Mouse (Mus musculus) mouse trophoblast stem cell (cell line): ENCODE data around the gene Gbp7.
"Not testable (repeated sequence)": the region's sequence is repeated elsewhere in the genome, so short reads cannot be mapped to it uniquely, and the experiment has no call there.

ENCODE experiments used
- in situ Hi-C, 2 experiments: fragments of 300-500 bp; cut with MseI, MboI; formaldehyde crosslinking; loops; 2 replicates in 1 of 2; 3 replicates in 1 of 2; pipeline ENCODE4 v1.15.1; 2025

Gbp7 gene

DNA sequence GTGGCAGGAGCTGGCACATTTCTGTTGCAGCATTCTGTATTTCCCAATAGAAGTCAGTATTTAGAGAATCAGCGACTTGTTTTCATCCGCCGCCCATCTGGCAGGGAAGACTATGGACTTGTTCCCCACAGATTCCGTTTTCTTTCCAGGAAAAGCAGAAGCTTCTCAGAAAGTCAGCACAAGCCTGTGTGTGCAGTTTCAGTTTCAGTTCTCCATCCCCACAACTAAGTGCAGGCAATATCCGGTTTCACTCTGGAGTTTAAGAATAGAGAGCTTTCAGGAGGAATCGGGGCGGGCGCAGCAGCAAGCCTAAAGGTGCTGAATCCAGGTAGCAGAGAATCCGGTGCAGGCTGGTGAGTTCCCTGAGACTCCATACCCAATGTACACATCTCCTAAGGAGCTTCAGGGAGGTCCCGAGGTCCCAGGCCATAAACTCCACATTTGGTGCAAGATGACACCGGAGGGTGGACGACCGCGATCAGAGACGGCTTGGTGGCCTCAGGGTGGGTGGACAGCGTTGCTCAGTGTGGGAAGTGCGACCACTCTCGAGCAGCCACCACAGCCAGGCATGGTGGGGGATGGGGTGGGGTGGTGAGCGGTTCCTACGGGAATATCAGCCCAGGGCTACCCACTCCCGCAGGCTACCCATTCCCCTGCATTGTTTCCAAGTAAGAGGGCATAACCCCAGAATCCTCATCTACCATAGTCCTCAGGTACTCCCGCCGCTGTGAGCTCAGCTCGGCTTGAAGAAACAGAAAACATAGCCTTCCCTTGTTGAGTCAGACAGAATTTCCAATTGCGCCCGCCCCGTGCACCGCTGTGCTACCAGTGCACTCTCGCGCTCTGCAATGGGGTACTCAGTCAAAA is at the start of gene Gbp7:
Gbp7 (plus strand) TSS at position 256 of the 867 bp plus-strand sequence.
- in situ Hi-C loops, result no loop called here

DNA sequence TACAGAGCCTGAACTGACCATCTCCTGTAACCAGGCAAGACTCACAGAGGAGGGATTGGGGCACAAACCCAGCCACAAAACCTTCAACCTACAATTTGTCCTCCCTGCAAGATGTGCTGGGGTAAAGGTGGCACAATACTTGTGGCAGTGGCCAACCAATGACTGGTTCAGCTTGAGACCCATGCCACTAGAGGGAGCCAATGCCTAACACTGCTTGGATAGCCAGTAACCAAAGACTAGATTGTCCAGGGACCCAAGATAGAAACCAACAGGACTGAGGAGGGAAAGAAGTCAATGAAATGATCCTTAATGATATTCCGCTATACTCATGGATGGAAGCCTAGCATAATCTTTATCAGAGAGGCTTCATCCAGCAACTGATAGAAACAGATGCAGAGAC is 39.7 kb upstream of the Gbp7 start:
- in situ Hi-C loops, result loop anchor here (5.0 to 10.0 kb wide), 3 partner anchors 67 to 132 kb away; partner anchors contain the start of genes Gbp2 (in 2 of the 2) and Gbp3 (in 1 of the 2)

DNA sequence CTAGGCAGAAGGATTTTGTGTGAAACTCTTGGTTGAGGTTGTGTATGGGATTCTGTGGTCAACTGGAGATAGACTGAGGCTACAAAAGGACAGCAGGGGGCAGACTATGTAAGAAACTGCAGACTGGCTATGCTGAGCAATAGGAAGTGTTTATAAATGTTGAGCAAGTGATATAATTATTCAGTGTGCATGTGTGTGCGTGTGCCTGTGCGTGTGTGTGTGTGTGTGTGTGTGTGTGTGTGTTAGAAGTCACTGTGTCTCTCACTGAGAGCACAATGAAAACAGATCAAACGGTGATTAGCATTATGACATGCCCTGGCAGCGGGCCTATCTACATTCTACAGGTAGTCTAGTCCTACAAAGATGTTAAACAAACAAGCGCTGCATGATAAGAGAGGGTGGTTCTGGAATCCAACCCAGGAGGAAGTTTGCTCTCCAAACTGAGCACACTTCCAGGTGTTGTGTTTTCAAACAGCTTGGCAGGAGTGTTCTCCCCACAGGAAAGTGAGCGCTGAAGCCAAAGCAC is 36.5 kb upstream of the Gbp7 start, which contains the start of gene Gbp5:
Gbp5 (plus strand) TSS at position 443 of the 526 bp plus-strand sequence.
- in situ Hi-C loops, result loop anchor here (5.0 to 10.0 kb wide), 3 partner anchors 64 to 129 kb away; partner anchors contain the start of genes Gbp2 (in 2 of the 2) and Gbp3 (in 1 of the 2)

DNA sequence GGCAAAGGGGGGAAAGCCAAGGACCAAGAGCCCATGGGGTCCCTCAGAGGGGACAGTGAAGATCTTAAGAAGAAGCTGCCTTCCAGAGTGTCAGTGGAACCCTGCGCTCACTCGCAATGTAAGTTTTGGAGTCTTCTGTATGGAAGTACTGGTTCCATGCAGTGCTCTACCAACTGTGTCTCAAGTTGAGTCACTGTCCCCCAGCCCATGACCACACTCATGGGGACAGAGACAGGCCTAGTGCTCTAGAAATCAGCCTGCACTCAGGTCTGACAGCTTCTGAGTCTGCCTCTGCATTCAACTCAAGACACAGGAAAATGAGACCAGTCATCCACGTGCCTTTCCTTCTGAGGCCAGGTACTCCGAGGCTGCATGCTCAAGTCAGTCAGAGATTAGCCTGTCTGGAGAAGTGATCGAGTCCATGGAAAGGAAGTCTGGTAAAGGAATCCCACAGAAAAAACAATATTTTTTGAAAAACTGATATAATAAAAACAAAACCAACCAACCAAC is 34.9 kb upstream of the Gbp7 start:
- in situ Hi-C loops, result loop anchor here in 1 of 2 experiments (10.0 kb wide), 1 partner anchor 70 kb away; the partner anchor contains the start of gene Gbp3

DNA sequence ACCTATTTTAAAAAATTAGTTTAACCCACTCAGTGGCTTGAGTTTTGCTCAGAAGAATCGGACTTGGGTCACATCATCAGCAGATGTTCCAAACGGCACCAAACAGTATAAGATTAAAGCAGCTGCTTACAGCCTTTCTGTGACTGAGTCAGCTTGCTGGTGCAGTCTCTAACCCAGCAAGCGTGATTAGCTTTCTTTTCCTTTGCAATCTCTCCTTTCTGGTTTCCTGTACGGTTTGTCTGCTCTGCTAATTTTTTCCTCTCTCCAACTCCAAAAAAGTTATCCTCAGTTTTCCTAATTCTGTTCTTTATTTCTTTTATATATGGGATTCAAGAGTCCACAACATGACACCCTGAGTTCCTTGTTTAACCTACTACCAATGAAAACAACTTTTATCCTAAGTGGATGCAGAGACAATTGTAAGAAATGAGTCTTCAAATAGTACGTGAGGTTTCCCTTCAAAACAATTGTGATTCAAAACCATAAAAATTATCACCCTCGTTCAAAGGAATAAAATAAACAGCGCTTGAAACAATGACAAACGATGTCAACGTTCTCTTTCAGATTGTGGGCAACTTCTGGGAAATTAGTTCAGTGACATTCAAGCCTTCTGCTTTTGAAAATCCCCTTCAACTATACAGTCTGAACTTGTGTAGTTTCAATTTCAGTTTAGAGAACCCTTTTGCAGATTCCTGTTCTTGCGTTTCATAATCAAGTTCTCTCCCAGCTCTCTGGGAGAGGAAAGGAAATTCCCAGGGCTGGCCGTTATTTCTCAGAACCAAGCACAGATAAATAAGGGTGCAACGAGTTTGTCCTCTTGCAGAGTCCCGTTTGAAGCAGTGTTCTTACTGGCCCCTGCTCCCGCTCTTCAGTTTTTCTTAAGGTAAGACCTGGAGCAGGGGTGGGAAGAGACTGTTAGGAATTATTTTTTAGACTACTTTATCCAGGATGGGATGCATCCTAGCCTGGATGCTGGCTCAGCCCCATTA is 33.7 kb upstream of the Gbp7 start:
- in situ Hi-C loops, result loop anchor here in 1 of 2 experiments (10.0 kb wide), 1 partner anchor 68 kb away; the partner anchor contains the start of gene Gbp3

DNA sequence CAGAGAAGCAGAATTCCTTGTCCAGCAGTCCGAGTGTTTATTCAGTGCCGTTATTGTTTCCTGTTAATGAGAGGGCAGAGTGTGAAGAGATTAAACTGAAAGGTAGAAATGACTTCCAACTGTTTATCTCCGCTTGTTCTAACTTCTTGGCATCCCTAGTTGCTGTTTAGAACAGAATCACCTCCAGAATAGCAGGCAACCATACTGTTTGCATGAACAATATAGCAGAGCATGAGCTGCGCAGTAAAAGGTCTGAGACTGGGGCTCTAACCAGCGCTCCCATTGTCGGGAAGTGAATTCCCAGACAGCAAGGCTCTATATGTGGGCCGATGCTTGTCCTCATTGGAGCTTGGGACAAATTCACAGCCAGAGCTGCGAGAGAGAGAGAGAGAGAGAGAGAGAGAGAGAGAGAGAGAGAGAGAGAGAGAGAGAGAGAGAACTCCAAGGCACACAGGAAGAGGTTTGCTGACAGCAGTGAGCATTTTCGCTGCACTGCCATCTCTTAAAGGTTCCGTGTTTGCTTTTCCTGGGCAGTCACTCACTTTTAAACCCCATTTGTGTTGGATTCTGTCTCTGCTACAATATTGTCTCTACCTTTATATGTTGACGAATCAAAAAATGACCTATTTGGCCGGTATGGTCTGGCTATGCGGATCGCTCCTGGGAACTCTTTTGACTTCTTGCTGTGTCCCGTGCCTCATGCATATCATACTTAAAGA is 32.9 kb upstream of the Gbp7 start:
- in situ Hi-C loops, result loop anchor here in 1 of 2 experiments (10.0 kb wide), 1 partner anchor 68 kb away; the partner anchor contains the start of gene Gbp3

DNA sequence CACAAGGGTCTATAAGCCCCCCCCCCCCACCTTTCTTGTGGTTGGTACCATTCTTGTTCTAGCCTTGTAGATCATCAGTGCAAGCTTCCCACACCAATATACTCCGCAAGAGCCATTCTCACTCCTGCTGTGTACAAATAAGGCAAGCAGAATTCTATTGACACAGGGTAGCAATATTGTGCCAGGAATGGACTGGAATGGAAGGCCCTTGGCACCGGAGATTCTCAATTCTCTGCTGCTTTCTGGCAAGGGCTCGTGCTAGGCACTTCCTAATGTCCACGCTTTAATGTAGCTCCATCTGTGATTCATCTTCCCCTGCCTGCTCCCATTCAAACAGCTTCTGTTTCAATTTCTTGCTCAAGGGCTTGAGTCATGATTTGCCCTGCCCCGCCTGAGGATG is 31.2 kb upstream of the Gbp7 start:
- in situ Hi-C loops, result loop anchor here in 1 of 2 experiments (10.0 kb wide), 1 partner anchor 66 kb away; the partner anchor contains the start of gene Gbp3

DNA sequence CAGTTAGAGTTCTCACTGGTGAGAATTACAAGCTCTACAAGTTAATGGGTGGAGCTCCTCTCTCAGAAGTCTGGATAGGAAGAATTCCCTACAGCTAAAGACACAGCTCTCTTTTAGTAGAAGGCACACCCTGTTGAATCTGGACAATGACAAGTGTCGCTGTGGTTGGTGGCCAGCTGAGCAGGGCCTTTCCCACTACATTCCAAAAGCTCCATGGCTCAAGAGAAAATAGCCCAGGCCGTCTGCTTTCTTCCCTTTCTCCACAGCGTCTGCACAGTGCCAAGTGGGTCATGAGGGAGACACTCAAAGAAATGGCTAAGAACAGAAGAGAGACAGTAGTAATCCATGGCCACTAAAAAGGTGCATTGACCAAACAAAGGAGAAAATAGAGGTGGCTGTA is 2.0 kb upstream of the Gbp7 start:
- in situ Hi-C loops, result no loop called here

DNA sequence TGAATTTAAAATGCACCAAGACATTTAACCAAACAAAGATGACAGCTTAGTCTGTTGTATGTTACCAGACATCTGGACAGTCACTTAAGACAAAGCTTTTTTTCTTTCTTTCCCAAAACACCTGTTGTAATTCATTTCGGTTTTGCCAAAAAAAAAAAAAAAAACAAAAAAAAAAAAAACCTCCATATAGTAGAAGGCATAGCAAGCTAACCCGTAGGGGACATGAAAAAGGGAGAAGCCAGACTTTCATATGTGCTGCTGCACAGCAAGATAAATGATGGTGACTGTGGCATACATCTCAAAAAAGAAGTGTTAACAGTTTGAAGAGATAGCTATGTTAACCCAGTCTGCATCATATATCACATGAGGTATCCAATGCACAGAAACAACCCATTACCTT is 545 bp upstream of the Gbp7 start:
- in situ Hi-C loops, result no loop called here

DNA sequence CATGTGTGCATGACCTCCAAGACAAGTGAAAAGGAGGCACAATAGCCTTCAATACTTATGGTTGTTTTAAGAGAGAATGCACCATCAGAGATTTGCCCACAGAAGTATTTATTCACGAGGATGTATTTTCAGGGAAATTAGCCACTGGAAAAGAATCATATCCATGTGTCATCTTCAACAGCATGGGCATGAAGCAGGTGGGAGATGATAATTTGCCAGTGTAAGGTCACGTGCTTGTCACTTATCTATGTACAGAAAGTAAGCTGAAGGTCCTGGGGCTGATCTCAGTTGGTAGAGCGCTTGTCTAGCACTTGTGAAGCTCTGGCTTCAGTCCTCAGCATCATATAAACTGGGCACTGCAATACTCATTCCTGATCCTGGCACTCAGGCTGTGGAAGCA is 1.5 kb downstream of the Gbp7 start:
- in situ Hi-C loops, result no loop called here

DNA sequence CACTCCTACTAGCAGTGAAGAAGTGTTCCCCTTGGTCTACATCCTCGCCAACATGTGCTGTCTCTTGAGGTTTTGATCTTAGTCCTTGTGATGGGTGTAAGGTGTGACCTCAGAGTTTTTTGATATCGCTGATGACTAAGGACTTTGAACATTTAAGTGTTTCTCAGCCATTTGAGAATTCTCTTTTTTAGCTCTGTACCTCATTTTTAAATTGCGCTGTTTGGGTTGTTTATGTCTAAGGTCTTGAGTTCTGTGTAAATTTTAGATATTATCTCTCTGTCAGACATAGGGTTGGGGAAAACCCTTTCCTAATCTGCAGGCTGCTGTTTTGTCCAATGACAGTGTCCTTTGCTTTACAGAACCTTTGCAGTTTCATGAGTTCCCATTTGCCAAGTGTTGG is 3.0 kb downstream of the Gbp7 start:
- in situ Hi-C loops, result no loop called here

DNA sequence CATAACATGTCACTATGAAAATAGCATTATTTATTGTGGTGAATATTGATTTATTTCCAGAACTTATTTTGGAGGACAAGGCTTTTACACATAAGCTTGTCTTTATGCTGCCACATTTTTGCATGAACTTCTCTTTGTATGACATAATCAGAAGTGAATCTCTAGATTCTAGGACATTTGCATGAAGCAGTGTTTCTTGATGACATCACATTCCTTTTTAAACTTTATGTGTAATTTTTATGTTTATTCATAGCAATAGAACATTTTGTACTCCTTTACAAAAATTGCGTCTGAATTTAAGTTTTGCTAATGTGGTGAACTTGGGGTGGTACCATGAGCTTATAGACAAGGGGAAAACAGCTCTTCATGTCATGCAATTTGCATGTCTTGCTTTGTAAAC is 5.5 kb downstream of the Gbp7 start:
- in situ Hi-C loops, result no loop called here

DNA sequence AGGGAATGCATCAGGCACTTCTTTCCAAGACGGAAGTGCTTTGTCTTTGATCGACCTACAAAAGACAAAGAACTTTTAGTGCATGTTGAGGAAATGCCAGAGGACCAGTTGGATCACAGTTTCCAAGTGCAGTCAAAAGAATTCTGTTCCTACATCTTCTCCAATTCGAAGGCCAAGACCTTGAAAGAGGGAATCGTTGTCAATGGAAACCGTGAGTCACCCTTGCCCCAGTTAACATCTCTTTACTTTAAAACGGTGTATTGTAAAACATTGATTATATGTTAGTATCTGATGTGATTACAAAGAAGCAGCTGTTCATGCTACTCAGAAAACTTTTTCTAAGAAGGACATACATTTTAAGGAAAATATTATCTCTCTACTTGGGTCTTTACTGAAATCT is 11.2 kb downstream of the Gbp7 start:
- in situ Hi-C loops, result no loop called here

DNA sequence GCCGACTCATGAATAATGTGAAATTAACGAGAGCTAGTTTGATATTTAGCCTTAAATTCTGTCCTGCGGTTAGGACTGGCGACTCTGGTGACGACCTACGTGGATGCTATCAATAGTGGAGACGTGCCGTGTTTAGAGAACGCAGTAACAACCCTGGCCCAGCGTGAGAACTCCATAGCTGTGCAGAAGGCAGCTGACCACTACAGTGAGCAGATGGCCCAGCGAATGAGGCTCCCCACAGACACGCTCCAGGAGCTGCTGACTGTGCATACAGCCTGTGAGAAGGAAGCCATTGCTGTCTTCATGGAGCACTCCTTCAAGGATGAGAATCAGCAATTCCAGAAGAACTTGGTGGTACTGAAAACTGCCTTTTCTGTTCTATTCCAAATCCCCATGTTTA is 12.6 kb downstream of the Gbp7 start:
- in situ Hi-C loops, result not testable (repeated sequence)

DNA sequence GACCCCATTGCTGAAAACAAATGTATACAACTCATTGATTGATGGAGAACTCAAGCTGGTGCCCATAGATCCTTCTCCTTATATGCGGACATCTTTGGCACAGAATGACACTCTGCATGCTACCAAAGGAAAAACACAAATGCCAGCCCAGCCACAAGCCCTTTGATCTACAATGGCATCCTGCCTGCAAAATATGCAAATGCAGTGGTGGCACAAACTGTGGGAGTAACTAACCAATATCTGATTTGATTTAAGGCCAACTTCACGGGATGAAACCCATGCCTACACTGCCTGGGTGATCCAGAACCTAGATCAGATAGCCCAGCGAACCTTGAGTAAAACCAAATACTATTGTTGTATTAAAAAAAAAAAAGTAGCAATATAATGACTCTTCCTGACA is 16.5 kb downstream of the Gbp7 start:
- in situ Hi-C loops, result no loop called here

DNA sequence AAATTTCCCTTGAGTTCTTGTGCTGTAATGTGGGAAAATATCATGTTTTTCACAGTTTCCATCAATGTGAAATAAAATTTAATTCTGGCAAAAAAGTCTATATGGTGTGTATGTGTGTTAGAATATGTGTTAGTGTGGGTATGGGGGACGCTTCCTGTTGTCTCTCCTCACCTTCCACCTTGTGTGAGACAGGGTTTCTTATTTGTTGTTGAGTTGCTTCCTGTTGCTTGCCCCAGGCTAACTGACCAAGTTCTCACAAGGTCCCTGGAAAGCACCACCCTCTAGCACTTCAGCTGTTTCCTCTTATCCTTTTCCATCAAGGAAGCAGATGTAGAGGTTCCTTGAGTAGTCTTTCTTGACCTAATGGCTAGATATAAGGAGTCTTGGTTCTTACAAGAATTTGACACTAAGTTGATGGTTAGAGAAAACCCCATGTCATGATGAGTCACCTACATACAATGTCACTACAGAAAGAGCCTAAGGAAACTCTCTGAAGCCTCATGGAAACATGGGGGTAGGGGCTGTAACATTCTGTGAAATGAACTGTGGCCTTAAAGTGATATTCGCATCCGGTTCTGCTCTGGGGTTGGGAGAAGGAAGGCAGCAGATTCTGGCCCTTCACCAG is 20.0 kb downstream of the Gbp7 start:
- in situ Hi-C loops, result no loop called here

DNA sequence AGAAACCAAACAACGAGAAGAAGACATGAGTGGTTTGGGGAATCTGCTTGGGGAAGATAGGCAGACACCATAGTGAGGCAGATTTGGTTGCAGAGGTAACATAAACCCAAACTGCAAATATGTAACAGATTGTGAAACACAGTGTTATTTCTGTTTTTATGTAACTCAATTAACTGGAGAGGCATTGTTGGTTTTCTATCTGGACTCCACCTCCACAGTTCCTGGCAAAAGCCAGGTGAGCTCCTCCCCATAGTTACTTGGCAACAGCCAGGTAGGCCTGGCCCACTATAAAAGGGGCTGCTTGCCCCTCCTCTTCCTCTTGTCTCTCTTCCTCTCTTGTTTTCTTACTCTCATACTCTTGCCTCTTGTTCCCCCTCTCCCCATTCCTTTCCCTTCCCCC is 24.5 kb downstream of the Gbp7 start:
- in situ Hi-C loops, result no loop called here

DNA sequence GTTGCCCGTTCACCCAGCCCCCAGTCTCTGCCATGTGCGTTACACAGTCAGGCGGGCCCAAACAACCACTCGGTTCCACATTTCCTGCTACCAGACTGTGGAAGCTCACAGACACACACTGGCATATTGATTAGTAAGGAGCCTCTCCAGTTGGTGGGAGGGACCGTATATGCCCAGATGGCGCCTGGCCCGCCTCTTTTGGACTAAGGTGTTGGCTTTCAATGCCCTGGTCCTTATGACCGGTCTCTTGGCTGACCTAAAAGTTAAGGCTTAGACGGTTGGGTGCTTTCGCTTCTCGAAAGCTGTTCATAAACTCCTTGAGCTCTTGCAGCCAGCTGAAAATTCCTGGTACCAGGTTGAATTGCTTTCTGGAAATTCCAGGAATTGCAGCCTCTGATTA is 25.5 kb downstream of the Gbp7 start:
- in situ Hi-C loops, result loop anchor here in 1 of 2 experiments (5.0 kb wide), 1 partner anchor 63 kb away; the partner anchor contains the start of gene Gbp5

DNA sequence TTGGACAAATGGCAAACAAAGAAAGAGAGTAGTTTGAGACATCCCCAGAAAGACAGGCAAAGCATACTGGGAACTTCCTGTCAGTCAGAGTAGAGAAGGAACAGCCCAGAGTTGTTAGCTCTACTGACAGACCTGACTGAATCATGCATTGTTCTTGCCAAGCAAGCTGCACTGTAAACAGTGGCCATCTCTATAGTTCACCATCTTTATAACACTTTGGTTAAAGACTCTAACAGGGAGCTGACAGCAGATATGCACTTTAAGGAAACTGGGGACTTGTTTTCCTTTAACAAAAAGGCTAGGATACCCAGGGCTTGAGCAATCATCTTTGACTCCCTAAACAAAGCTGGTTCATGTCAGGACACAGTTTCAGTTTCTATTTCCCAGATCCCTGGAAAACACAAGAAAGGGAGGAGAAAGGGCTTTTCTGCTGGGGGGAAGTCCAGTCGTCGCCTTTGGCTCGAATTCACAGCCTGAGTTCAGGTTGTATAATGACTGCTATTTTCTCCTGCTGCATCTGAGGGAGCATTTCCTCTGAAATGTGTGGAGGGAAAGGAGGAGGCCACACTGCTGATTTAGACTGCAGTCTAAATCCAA is 29.6 kb downstream of the Gbp7 start, which contains the start of gene Gbp3:
Gbp3 (plus strand) TSS at position 395 of the 597 bp plus-strand sequence.
- in situ Hi-C loops, result loop anchor here (5.0 to 10.0 kb wide), 2 partner anchors 65 to 67 kb away; partner anchors contain the start of gene Gbp5 (in 2 of the 2)
